Comparison of ENCODE assay signal across 15 mouse cellular contexts in the genomic region with DNA sequence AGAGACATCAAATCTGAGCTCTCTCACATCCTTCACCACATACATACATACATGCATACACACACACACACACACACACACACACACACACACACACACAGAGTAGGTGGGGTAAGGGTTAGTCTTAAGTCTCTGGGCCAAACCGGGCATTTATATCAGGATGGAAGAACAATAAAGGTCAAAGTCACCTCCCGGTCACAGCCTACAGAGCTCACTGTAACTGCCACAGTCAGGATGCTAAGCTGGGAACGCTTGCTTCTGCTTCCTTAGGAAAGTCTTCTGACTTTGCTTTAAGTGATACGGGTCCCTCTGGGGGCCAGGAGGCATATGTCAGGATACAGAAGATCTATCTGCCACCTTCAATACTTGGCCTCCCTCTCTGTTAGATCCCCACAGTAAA.
DNase-seq lines count a peak whose midpoint lies in the region; ATAC-seq and TF ChIP-seq lines count a peak whose summit lies in the region.
"Had no signal": no experiment of that assay in that cellular context is flagged by ENCODE, and none has a peak within 500 bp of the region (broad histone marks: within the 10 kb centered on the region; RNA-seq: fewer than 3 reads in every experiment).

No protein-coding gene starts in this region.

- TF ChIP-seq POLR2A in kidney, adult 2 months (IDR thresholded peaks at IDR 0.05; ENCODE audit: low read depth, low read length), result no peak

- WGBS in heart, embryonic 16.5 days, result 57% methylated on average over 4 of the region's 4 CpGs
- WGBS in heart, embryonic 11.5 days (ENCODE audit: insufficient replicate concordance), result 61% methylated on average over 4 of the region's 4 CpGs
- WGBS in kidney, adult 2 months, result 74% methylated on average over 4 of the region's 4 CpGs
- 77% methylated on average over 4 of the region's 4 CpGs for WGBS in neural tube, embryonic 14.5 days
- WGBS in limb, embryonic 10.5 days, result 86% methylated on average over 4 of the region's 4 CpGs

- no peak overlapping the region for H3K9ac ChIP-seq in heart, embryonic 16.5 days (ENCODE audit: low read length)
- no peak overlapping the region for H3K9ac ChIP-seq in heart, embryonic 11.5 days (ENCODE audit: low read depth, low read length)
- H3K9ac ChIP-seq in neural tube, embryonic 14.5 days (replicated peaks; ENCODE audit: low read depth, low read length), result no peak overlapping the region
- H3K9ac ChIP-seq: forebrain, embryonic 13.5 days had no signal

- H3K27ac ChIP-seq in heart, embryonic 16.5 days (ENCODE audit: low read length), result no peak overlapping the region
- H3K27ac ChIP-seq in heart, embryonic 11.5 days (ENCODE audit: low read depth, low read length), result no peak overlapping the region
- no peak overlapping the region for H3K27ac ChIP-seq in kidney, adult 2 months (ENCODE audit: insufficient read depth, low read depth, low read length)
- H3K27ac ChIP-seq in neural tube, embryonic 14.5 days (ENCODE audit: low read depth, low read length), result no peak overlapping the region
- no peak overlapping the region for H3K27ac ChIP-seq in limb, embryonic 10.5 days
- H3K27ac ChIP-seq: forebrain, embryonic 13.5 days had no signal

- H3K4me2 ChIP-seq in heart, embryonic 16.5 days (ENCODE audit: low read depth, low read length), result no peak overlapping the region
- H3K4me2 ChIP-seq in heart, embryonic 11.5 days, result no peak overlapping the region
- H3K4me2 ChIP-seq in neural tube, embryonic 14.5 days (ENCODE audit: low read depth, low read length), result no peak overlapping the region
- H3K4me2 ChIP-seq: forebrain, embryonic 13.5 days had no signal

- peaks cover 10% of the 10 kb centered on the region; the same call in 1 of the 2 replicates for H3K36me3 ChIP-seq in heart, embryonic 16.5 days (ENCODE audit: control insufficient read depth, insufficient read depth)
- H3K36me3 ChIP-seq in heart, embryonic 11.5 days (ENCODE audit: control insufficient read depth, insufficient read depth, low read length), result peaks cover 3% of the 10 kb centered on the region; the same call in 1 of the 2 replicates
- H3K36me3 ChIP-seq in kidney, adult 2 months (ENCODE audit: control insufficient read depth, insufficient read depth, low read length), result no peaks in the 10 kb centered on the region
- no peaks in the 10 kb centered on the region for H3K36me3 ChIP-seq in neural tube, embryonic 14.5 days (ENCODE audit: control insufficient read depth, insufficient read depth, low read length)
- peaks cover 57% of the 10 kb centered on the region for H3K36me3 ChIP-seq in limb, embryonic 10.5 days

- no peak overlapping the region for H3K4me3 ChIP-seq in heart, embryonic 16.5 days (ENCODE audit: low read length)
- no peak overlapping the region for H3K4me3 ChIP-seq in heart, embryonic 11.5 days (ENCODE audit: low read depth, low read length)
- no peak overlapping the region for H3K4me3 ChIP-seq in kidney, adult 2 months (ENCODE audit: insufficient read depth, low read depth, low read length)
- no peak overlapping the region for H3K4me3 ChIP-seq in neural tube, embryonic 14.5 days (ENCODE audit: low read depth, low read length)
- no peak overlapping the region for H3K4me3 ChIP-seq in limb, embryonic 10.5 days
- H3K4me3 ChIP-seq: forebrain, embryonic 13.5 days had no signal

- H3K9me3 ChIP-seq in heart, embryonic 16.5 days (replicated peaks; ENCODE audit: control insufficient read depth, low read length), result no peaks in the 10 kb centered on the region
- no peaks in the 10 kb centered on the region for H3K9me3 ChIP-seq in heart, embryonic 11.5 days (replicated peaks; ENCODE audit: control insufficient read depth, low read length)
- no peaks in the 10 kb centered on the region for H3K9me3 ChIP-seq in neural tube, embryonic 14.5 days (ENCODE audit: control insufficient read depth, low read length)
- H3K9me3 ChIP-seq in limb, embryonic 10.5 days (replicated peaks), result no peaks in the 10 kb centered on the region
- H3K9me3 ChIP-seq: forebrain, embryonic 13.5 days had no signal

- H3K4me1 ChIP-seq in heart, embryonic 16.5 days (ENCODE audit: control insufficient read depth, insufficient read depth, low read length), result peaks cover 9% of the 10 kb centered on the region; the same call in 1 of the 2 replicates
- no peaks in the 10 kb centered on the region for H3K4me1 ChIP-seq in heart, embryonic 11.5 days (ENCODE audit: control insufficient read depth, insufficient read depth, low read length)
- no peaks in the 10 kb centered on the region for H3K4me1 ChIP-seq in kidney, adult 2 months (ENCODE audit: control insufficient read depth, insufficient read depth, low read length)
- H3K4me1 ChIP-seq in neural tube, embryonic 14.5 days (ENCODE audit: control insufficient read depth, insufficient read depth, low read length), result no peaks in the 10 kb centered on the region
- no peaks in the 10 kb centered on the region for H3K4me1 ChIP-seq in limb, embryonic 10.5 days

- no peak for TF ChIP-seq CTCF in kidney, adult 2 months (conservative IDR thresholded peaks at IDR 0.05; ENCODE audit: insufficient read depth, insufficient read length, low read depth, low read length)

- ATAC-seq in heart, embryonic 16.5 days (replicated peaks; ENCODE audit: extremely low read depth, insufficient read depth, low FRiP score), result peak; percentile 80
- no peak for ATAC-seq in heart, embryonic 11.5 days (replicated peaks; ENCODE audit: insufficient number of reproducible peaks, low FRiP score, low TSS enrichment)
- 0 out of 2 replicates have a peak, but pooled peaks have one; percentile 24 for ATAC-seq in neural tube, embryonic 14.5 days (ENCODE audit: low read depth)
- ATAC-seq: intestine, embryonic 16.5 days had no signal

- no peaks in the 10 kb centered on the region for H3K27me3 ChIP-seq in heart, embryonic 16.5 days (ENCODE audit: control insufficient read depth, insufficient read depth, low read length)
- no peaks in the 10 kb centered on the region for H3K27me3 ChIP-seq in heart, embryonic 11.5 days (ENCODE audit: control insufficient read depth, insufficient read depth, low read length)
- H3K27me3 ChIP-seq in kidney, adult 2 months (replicated peaks; ENCODE audit: control insufficient read depth, insufficient read depth, low read length), result no peaks in the 10 kb centered on the region
- no peaks in the 10 kb centered on the region for H3K27me3 ChIP-seq in neural tube, embryonic 14.5 days (ENCODE audit: control insufficient read depth, insufficient read depth, low read length)
- H3K27me3 ChIP-seq in limb, embryonic 10.5 days (ENCODE audit: low read depth, poor library complexity, severe bottlenecking), result no peaks in the 10 kb centered on the region
- H3K27me3 ChIP-seq: forebrain, embryonic 13.5 days had no signal

- peak; percentile 33 for DNase-seq in kidney, postnatal 14 days
- no peak for DNase-seq in kidney, adult 2 months
- no peak for DNase-seq in neural tube, embryonic 10.5 days (ENCODE audit: extremely low spot score, low spot score)
- no peak for DNase-seq in limb, embryonic 10.5 days (ENCODE audit: low spot score)
- DNase-seq: cerebellum, postnatal 14 days; gastrocnemius, postnatal 36 days; liver; retina, postnatal 1 day; right cerebral cortex, postnatal 4 days; thymus, postnatal 36 days had no signal
